Mouse (Mus musculus) ES-E14 (cell line): Measurements from ENCODE around the gene Tex261.

Experiments used
- CHD2 ChIP-seq: IDR thresholded peaks from 2 replicates; pipeline ENCODE4 v1.6.1; 2014; ENCODE audit warnings: mild to moderate bottlenecking, low read depth, low read length, inconsistent platforms
- MAFK ChIP-seq: IDR thresholded peaks from 2 replicates; pipeline ENCODE4 v1.6.1; 2014; ENCODE audit warnings: mild to moderate bottlenecking, low read depth, low read length, inconsistent platforms; ENCODE audit not compliant: insufficient read depth
- ZC3H11A ChIP-seq: IDR thresholded peaks from 2 replicates; pipeline ENCODE4 v1.6.1; 2012; ENCODE audit warnings: low read depth, mild to moderate bottlenecking, inconsistent platforms, low read length, borderline replicate concordance
- ZNF384 ChIP-seq: IDR thresholded peaks from 2 replicates; pipeline ENCODE4 v1.6.1; 2012; ENCODE audit warnings: low read depth, low read length, inconsistent platforms

GRCm38 (mm10) chr6:83738596-83738995 lies 37.0 kb downstream of the Tex261 start:
- TF ChIP-seq ZC3H11A, result no peak
- TF ChIP-seq ZNF384, result no peak
- no peak for TF ChIP-seq MAFK
- TF ChIP-seq CHD2, result no peak
